Mouse (Mus musculus) cerebellum, adult 2 months (tissue): Measurements from ENCODE around the gene Nle1. TPM values are rescaled to one million over a fixed set of nuclear protein-coding genes. Genes with fewer than 3 reads are reported as not detected.

Source experiments
- DNase-seq, 2 experiments: peaks; one replicate each; pipeline ENCODE4 v3.0.0; 2021
- H3K27ac ChIP-seq: fragments of 200-500 bp; 2 replicates; pipeline ENCODE4 v1.5.1; 2012; ENCODE audit warnings: low read length, control low read depth, inconsistent platforms; ENCODE audit not compliant: insufficient read depth
- H3K27me3 ChIP-seq: fragments of 200-500 bp; 2 replicates; pipeline ENCODE4 v1.6.1; 2012; ENCODE audit warnings: inconsistent platforms, mild to moderate bottlenecking, low read length, moderate library complexity; ENCODE audit not compliant: control insufficient read depth, insufficient read depth
- H3K4me1 ChIP-seq: fragments of 200-500 bp; 2 replicates; pipeline ENCODE4 v1.6.1; 2011; ENCODE audit warnings: low read length; ENCODE audit not compliant: control insufficient read depth, insufficient read depth
- H3K4me3 ChIP-seq: fragments of 200-500 bp; replicated peaks from 2 replicates; pipeline ENCODE3; 2011; ENCODE audit warnings: mild to moderate bottlenecking, low read depth, low read length, control low read depth; ENCODE audit not compliant: insufficient read depth
- CTCF ChIP-seq: fragments of 200-500 bp; IDR thresholded peaks from 2 replicates; pipeline ENCODE4 v1.5.1; 2011; ENCODE audit warnings: low read depth, mild to moderate bottlenecking, control low read depth, low read length, moderate library complexity, borderline replicate concordance; ENCODE audit not compliant: insufficient read depth
- POLR2A ChIP-seq: fragments of 200-500 bp; IDR thresholded peaks from 2 replicates; pipeline ENCODE4 v1.6.1; 2011; ENCODE audit warnings: low read length, control low read depth, borderline replicate concordance; ENCODE audit not compliant: insufficient read depth
- WGBS: fragments of 180-500 bp; shearing (Covaris S2); methylation state at CpG from one replicate; pipeline ENCODE4 v1.1.7; 2018; 5-methylcytosine and 5-hydroxymethylcytosine counted together
- polyA plus RNA-seq: library from polyadenylated mRNA; depleted of rRNA; stranded (reverse); fragments of >200 nt; gene quantifications from 2 replicates; pipeline ENCODE4 v1.2.3, GENCODE M21; 2012

Gene Nle1
- polyA plus RNA-seq, 1 experiment = 43.0 TPM

GRCm38 (mm10) chr11:82870173-82871030, 37.8 kb downstream of the Nle1 start:
- 2% methylated on average over 36 of the region's 36 CpGs for WGBS
- peak in 1 of 2 experiments; percentile 19 for DNase-seq
- Histone ChIP-seq H3K4me1 (no peaks in the 10 kb centered on the region), H3K4me3 (peak overlapping the region; percentile 64), H3K27ac (peak overlapping the region; percentile 37; the same call in 1 of the 2 replicates), H3K27me3 (no peaks in the 10 kb centered on the region)
- TF ChIP-seq POLR2A (no peak), CTCF (no peak)

GRCm38 (mm10) chr11:82869506-82870172, 38.6 kb downstream of the Nle1 start:
- peak overlapping the region; percentile 64 for H3K4me3 ChIP-seq

DNA sequence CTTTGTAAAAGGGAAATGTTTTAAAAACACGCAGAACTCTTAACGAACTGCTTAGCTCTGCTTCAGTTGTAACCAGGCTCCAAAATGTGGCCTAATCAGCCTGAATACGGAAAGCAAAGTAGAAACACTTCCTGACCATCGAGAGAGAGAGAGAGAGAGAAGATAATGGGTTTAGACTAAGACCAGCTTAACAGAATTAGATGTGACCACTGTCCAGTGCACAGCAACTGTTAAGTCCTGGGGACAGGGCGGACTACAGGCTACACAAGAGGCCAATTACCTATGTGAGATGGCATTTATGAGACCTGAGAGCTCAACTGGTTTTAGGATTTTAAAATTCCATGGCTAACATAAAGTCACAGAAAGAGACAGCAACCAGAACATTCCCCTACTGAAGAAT, 40.3 kb downstream of the Nle1 start:
- Histone ChIP-seq H3K4me3 (no peak overlapping the region), H3K27me3 (no peaks in the 10 kb centered on the region), H3K27ac (no peak overlapping the region), H3K4me1 (no peaks in the 10 kb centered on the region)
- 87% methylated on average over 5 of the region's 5 CpGs for WGBS
- no peak for TF ChIP-seq POLR2A
- TF ChIP-seq CTCF = no peak
- no peak for DNase-seq

More at GRCm38 (mm10) chr11:82869506-82870172, 38.6 kb downstream of the Nle1 start:
- peak in 1 of 2 experiments; percentile 19 for DNase-seq
- Histone ChIP-seq H3K27ac (0 out of 2 replicates have a peak overlapping the region, but pooled peaks have one; percentile 30), H3K27me3 (no peaks in the 10 kb centered on the region), H3K4me1 (no peaks in the 10 kb centered on the region)
- TF ChIP-seq POLR2A = no peak
- TF ChIP-seq CTCF = no peak
- 64% methylated on average over 9 of the region's 9 CpGs for WGBS

DNA sequence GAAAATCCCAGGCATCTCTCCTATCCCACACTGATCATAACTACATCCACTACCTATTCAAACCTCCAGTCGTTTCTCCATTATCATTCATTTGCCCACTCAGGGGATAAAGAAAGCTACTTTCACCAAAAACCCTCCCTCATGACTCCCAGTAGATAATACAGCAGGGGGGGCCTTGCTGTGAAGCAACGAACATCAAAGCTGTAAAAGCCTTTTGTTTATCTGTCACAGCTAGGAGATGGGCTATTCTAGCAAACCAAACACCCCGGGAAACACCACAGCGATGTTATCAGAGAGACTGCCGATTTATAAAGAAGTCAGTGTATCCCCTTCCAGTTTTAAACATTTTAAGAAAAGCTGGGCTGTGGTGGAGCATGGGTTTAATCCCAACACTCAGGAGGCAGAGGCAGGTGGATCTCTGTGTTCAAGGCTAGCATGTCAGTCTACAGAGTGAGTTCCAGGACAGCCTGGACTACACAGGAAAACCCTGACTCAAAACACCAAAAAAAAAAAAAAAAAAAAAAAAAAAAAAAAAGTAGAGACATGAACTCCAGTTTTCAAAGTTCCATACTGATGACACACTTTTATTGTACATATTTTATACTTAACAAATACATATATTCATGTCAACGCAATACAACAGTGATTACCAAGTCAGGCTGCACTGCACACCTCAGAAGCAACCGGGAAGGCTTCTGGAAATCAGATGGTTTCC, 41.2 kb downstream of the Nle1 start:
- no peak for DNase-seq
- Histone ChIP-seq H3K4me1 (no peaks in the 10 kb centered on the region), H3K27ac (no peak overlapping the region), H3K27me3 (no peaks in the 10 kb centered on the region), H3K4me3 (no peak overlapping the region)
- 32% methylated on average over 7 of the region's 7 CpGs for WGBS
- no peak for TF ChIP-seq POLR2A
- TF ChIP-seq CTCF = no peak

GRCm38 (mm10) chr11:82865957-82866356, 42.3 kb downstream of the Nle1 start:
- no peak overlapping the region for H3K4me3 ChIP-seq
- WGBS = 80% methylated on average over 10 of the region's 10 CpGs
- no peaks in the 10 kb centered on the region for H3K27me3 ChIP-seq
- TF ChIP-seq CTCF (no peak), POLR2A (no peak)
- no peaks in the 10 kb centered on the region for H3K4me1 ChIP-seq
- no peak overlapping the region for H3K27ac ChIP-seq
- no peak for DNase-seq

- Histone ChIP-seq H3K27me3 (no peaks in the 10 kb centered on the region), H3K27ac (no peak overlapping the region), H3K4me3 (no peak overlapping the region), H3K4me1 (no peaks in the 10 kb centered on the region)
- no peak for DNase-seq
- TF ChIP-seq POLR2A (no peak), CTCF (no peak)
- WGBS = 59% methylated on average over 4 of the region's 4 CpGs
These were observed 44.7 kb downstream of the Nle1 start for GRCm38 (mm10) chr11:82863488-82863931.

- H3K27me3 ChIP-seq = no peaks in the 10 kb centered on the region
- TF ChIP-seq POLR2A (no peak), CTCF (no peak)
- H3K4me1 ChIP-seq = no peaks in the 10 kb centered on the region
- no peak for DNase-seq
- 56% methylated on average over 2 of the region's 2 CpGs for WGBS
- H3K4me3 ChIP-seq = no peak overlapping the region
- H3K27ac ChIP-seq = no peak overlapping the region
These were observed 45.2 kb downstream of the Nle1 start for GRCm38 (mm10) chr11:82863059-82863458.
